Mouse (Mus musculus): ENCODE measurements around the gene C87414.
"Not testable (repeated sequence)": the region's sequence is repeated elsewhere in the genome, so short reads cannot be mapped to it uniquely, and the experiment has no call there.

The C87414 gene

GRCm38 (mm10) chr5:93671451-93671850 lies at the start of gene C87414:
Gene C87414, minus strand, starts transcription at chr5:93671551.
- not testable (repeated sequence) for DNase-seq

- not testable (repeated sequence) for DNase-seq
Observed at GRCm38 (mm10) chr5:93684661-93685060, 13.3 kb upstream of the C87414 start.
